8 mouse cellular contexts compared by ENCODE assay signal in genomic region chr3:144205351-144206153, GRCm38 (mm10). TPM values are rescaled to one million over a fixed set of nuclear protein-coding genes. Genes with fewer than 3 reads are reported as not detected.
DNase-seq lines count a peak whose midpoint lies in the region; ATAC-seq and TF ChIP-seq lines count a peak whose summit lies in the region.

No protein-coding gene starts in this region.

- peak; percentile 96 for ATAC-seq in hindbrain, embryonic 16.5 days

- peaks cover 22% of the 10 kb centered on the region for H3K79me2 ChIP-seq in macrophage (ENCODE audit: inconsistent target)

- H3K9me3 ChIP-seq in hindbrain, embryonic 16.5 days (ENCODE audit: control insufficient read depth, low read length): no peaks in the 10 kb centered on the region

- DNase-seq in R1 (ENCODE audit: low read depth, low spot score): peak; percentile 96
- peak; percentile 90 to 92 for DNase-seq in cerebellum, postnatal 25 days
- DNase-seq in gastrocnemius, adult 18-20 months (ENCODE audit: low spot score): peak; percentile 94
- peak; percentile 92 to 95 for DNase-seq in left cerebral cortex, adult 2 months (ENCODE audit: extremely low spot score in 1 of 2, low spot score in 2 of 2)
- peak; percentile 86 for DNase-seq in retina, postnatal 7 days (ENCODE audit: low read depth, low spot score)
- DNase-seq in urinary bladder, adult 18-20 months (ENCODE audit: low spot score in 2 of 2): peak; percentile 85 to 94

- peak overlapping the region; percentile 92 for H3K9ac ChIP-seq in hindbrain, embryonic 16.5 days (ENCODE audit: low read depth, low read length)

- peak overlapping the region; percentile 90 for H3K4me2 ChIP-seq in hindbrain, embryonic 16.5 days (ENCODE audit: low read length)

- peak overlapping the region; percentile 99 for H3K27ac ChIP-seq in hindbrain, embryonic 16.5 days (ENCODE audit: low read depth, low read length)
- peak overlapping the region; percentile 97 for H3K27ac ChIP-seq in left cerebral cortex, adult 2 months
- H3K27ac ChIP-seq in macrophage: peak overlapping the region; percentile 54

- no peaks in the 10 kb centered on the region for H3K27me3 ChIP-seq in hindbrain, embryonic 16.5 days (replicated peaks; ENCODE audit: control insufficient read depth, insufficient read depth, low read length)

- peaks cover 12% of the 10 kb centered on the region for H3K4me1 ChIP-seq in hindbrain, embryonic 16.5 days (ENCODE audit: control insufficient read depth, insufficient read depth, low read depth, low read length)

- no peak; the same call in 1 of the 2 replicates for TF ChIP-seq CTCF in left cerebral cortex, adult 2 months (IDR thresholded peaks at IDR 0.05)

- WGBS in hindbrain, embryonic 16.5 days: under 1% methylated on average over 67 of the region's 69 CpGs
- WGBS in macrophage (ENCODE audit: missing documents): under 1% methylated on average over 44 of the region's 69 CpGs

- intact Hi-C loops in left cerebral cortex, adult 2 months (cut with DNase I): loop anchor here (10.0 kb wide), 3 partner anchors 509 to 1101 kb away; no protein-coding TSS in a partner anchor

- H3K4me3 ChIP-seq in hindbrain, embryonic 16.5 days (ENCODE audit: low read length): peak overlapping the region; percentile 77
- H3K4me3 ChIP-seq in left cerebral cortex, adult 2 months: peak overlapping the region; percentile 64
- H3K4me3 ChIP-seq in macrophage (ENCODE audit: inconsistent target): peak overlapping the region; percentile 35

- H3K36me3 ChIP-seq in hindbrain, embryonic 16.5 days (ENCODE audit: control insufficient read depth, insufficient read depth, low read length): no peaks in the 10 kb centered on the region
- no peaks in the 10 kb centered on the region for H3K36me3 ChIP-seq in macrophage (ENCODE audit: inconsistent target)

RNA-seq across cellular contexts. Expression of gene Lmo4, which starts 0.5 kb away (rescaled TPM):
- 10 to 100 TPM; 19.9 to 24.2 TPM for total RNA-seq in gastrocnemius, adult 18-20 months (2021)
- polyA plus RNA-seq in hindbrain, embryonic 16.5 days (2015; fragmentation: Nextera tagmentation; extraction: Ambion mirVana): 132 and 159 TPM in 2 replicates
- 100 to 1,000 TPM; 294 to 324 TPM for total RNA-seq in left cerebral cortex, adult 2 months (2021)
- 100 to 1,000 TPM in 13 of 26 experiments, 10 to 100 TPM in 13; 21.2 to 441 (median 91.6) TPM for total RNA-seq in macrophage (2018; cell fraction: chromatin; rRNA removed)
- total RNA-seq in macrophage (2018; cell fraction: cytosol; rRNA removed): 100 to 1,000 TPM in 13 of 26 experiments, 10 to 100 TPM in 13; 23.3 to 185 (median 71.2) TPM
- total RNA-seq in macrophage (2018; cell fraction: nucleus; rRNA removed): 100 to 1,000 TPM in 13 of 26 experiments, 10 to 100 TPM in 13; 19.9 to 336 (median 89.7) TPM
- polyA plus RNA-seq in macrophage (2018): 27.9 to 34.5 TPM (median 31.9 TPM) in 3 replicates

Comparison
In these comparisons a context has a peak if more than half of its experiments do, and no peak if none do; other contexts are left out.
1. Peak in every context shown above with its lines: DNase-seq, ATAC-seq, H3K4me3 ChIP-seq and H3K27ac ChIP-seq.
2. RNA of gene Lmo4, which starts 0.5 kb away (total RNA-seq): 294 to 324 TPM in left cerebral cortex, adult 2 months; 19.9 to 24.2 TPM in gastrocnemius, adult 18-20 months; every median in the first group is over 10 times any median in the second.